Mouse (Mus musculus): ENCODE results near the gene Smpdl3b. TPM values are rescaled to one million over a fixed set of nuclear protein-coding genes. Genes with fewer than 3 reads are reported as not detected.
A peak's percentile ranks its signal among the peaks of the same experiment; 100 is the strongest.

The Smpdl3b gene
- polyA plus RNA-seq, 1 experiment from 2014 or later, result 9.0 TPM

- no peaks in the 10 kb centered on the region for H3K4me1 ChIP-seq (replicated peaks; ENCODE audit: insufficient read depth, low read length)
- no peaks in the 10 kb centered on the region for H3K36me3 ChIP-seq (ENCODE audit: insufficient read depth, low read length)
- H3K9me3 ChIP-seq (replicated peaks; ENCODE audit: low read length), result no peaks in the 10 kb centered on the region
- no peak for DNase-seq (ENCODE audit: low spot score)
- TF ChIP-seq CTCF (IDR thresholded peaks at IDR 0.05; ENCODE audit: low read depth), result no peak
- H3K4me3 ChIP-seq (replicated peaks; ENCODE audit: low read depth, low read length), result no peak overlapping the region
- no peak overlapping the region for H3K4me2 ChIP-seq (ENCODE audit: low read length)
- no peak for ATAC-seq (replicated peaks; ENCODE audit: low FRiP score, low read depth)
- H3K9ac ChIP-seq (ENCODE audit: low read depth, low read length), result no peak overlapping the region
- no peak overlapping the region for H3K27ac ChIP-seq
- no peaks in the 10 kb centered on the region; the same call in 1 of the 2 replicates for H3K27me3 ChIP-seq (ENCODE audit: insufficient read depth, low read length)
- WGBS, result 85% methylated on average over 8 of the region's 8 CpGs
Measured at GRCm38 (mm10) chr4:132789731-132790130, 32.7 kb upstream of the Smpdl3b start.

DNA sequence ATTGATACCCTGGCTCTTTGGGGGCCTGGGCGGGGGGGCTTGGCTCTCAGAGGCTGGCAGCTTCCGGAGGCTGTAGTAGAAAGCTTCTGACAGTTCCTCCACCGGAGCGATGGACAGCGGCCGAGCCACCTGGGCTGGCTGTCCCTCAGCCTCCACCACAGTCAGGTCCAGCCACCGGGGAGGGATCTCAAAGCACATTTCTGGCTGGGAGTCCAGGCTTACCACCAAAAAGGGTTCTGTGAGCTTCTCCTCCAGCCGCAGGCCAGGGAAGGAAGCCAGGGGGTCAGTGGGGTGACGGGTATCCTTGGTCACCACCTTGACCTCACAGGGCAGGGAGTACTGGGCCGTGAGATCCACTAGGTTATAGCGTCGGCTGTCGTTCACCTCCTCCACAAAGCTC is 28.2 kb upstream of the Smpdl3b start:
- H3K4me2 ChIP-seq (ENCODE audit: low read length), result no peak overlapping the region
- 68% methylated on average over 13 of the region's 13 CpGs for WGBS

DNA sequence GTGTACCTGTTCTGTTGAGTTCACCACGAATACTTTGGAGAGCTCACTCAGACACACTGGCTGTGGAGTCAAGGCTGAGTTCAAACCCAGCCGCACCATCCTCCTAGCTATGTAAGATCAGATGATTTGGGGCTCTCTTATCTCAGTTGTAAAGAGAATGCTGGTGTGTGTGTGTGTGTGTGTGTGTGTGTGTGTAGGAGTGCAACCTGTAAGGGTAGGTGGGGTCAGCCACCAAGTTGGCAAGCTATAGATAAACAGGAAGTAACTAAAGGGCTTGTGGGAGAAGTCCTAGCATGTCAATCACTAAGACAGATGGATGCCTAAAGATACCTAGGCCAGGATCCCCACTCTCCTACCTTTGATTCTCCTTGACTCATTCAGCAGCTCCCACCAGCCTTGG is 26.7 kb upstream of the Smpdl3b start:
- TF ChIP-seq CTCF (IDR thresholded peaks at IDR 0.05; ENCODE audit: low read depth), result no peak
- 81% methylated on average over 2 of the region's 2 CpGs for WGBS

More for the DNA sequence above, 28.2 kb upstream of the Smpdl3b start:
- no peak overlapping the region for H3K4me3 ChIP-seq (replicated peaks; ENCODE audit: low read depth, low read length)
- H3K27me3 ChIP-seq (ENCODE audit: insufficient read depth, low read length), result no peaks in the 10 kb centered on the region
- ATAC-seq (replicated peaks; ENCODE audit: low FRiP score, low read depth), result no peak
- H3K27ac ChIP-seq, result no peak overlapping the region
- H3K9me3 ChIP-seq (replicated peaks; ENCODE audit: low read length), result no peaks in the 10 kb centered on the region
- no peak for DNase-seq (ENCODE audit: low spot score)
- no peak for TF ChIP-seq CTCF (IDR thresholded peaks at IDR 0.05; ENCODE audit: low read depth)
- no peaks in the 10 kb centered on the region for H3K36me3 ChIP-seq (ENCODE audit: insufficient read depth, low read length)
- H3K9ac ChIP-seq (ENCODE audit: low read depth, low read length), result no peak overlapping the region
- no peaks in the 10 kb centered on the region for H3K4me1 ChIP-seq (replicated peaks; ENCODE audit: insufficient read depth, low read length)

DNA sequence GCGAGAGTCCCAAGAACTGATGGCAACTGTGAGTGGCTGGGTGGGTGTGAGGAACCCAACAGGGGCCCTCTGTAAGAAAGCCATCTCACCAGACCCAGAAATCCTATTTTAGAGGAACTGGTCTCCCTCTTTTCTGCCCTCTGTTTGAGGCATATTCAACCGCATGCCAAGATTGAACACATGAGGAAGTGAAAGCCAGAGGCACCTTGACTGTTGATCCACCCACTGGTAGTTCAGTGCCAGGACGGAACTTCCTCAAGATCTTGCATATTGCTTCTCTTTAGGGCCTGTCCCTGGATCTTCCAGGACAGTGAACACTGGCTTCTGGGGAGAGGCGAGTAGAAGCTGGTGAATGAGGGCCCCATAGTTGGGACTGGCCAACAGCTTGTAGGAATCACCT is 23.2 kb upstream of the Smpdl3b start:
- Histone ChIP-seq H3K9me3 (replicated peaks; ENCODE audit: low read length) (no peaks in the 10 kb centered on the region), H3K27ac (no peak overlapping the region), H3K4me3 (replicated peaks; ENCODE audit: low read depth, low read length) (no peak overlapping the region), H3K4me1 (replicated peaks; ENCODE audit: insufficient read depth, low read length) (no peaks in the 10 kb centered on the region), H3K36me3 (ENCODE audit: insufficient read depth, low read length) (peaks cover 38% of the 10 kb centered on the region), H3K4me2 (ENCODE audit: low read length) (no peak overlapping the region), H3K9ac (ENCODE audit: low read depth, low read length) (no peak overlapping the region), H3K27me3 (ENCODE audit: insufficient read depth, low read length) (no peaks in the 10 kb centered on the region)
- WGBS, result 86% methylated on average over 4 of the region's 4 CpGs
- ATAC-seq (replicated peaks; ENCODE audit: low FRiP score, low read depth), result no peak
- no peak for DNase-seq (ENCODE audit: low spot score)
- no peak for TF ChIP-seq CTCF (IDR thresholded peaks at IDR 0.05; ENCODE audit: low read depth)

More for the DNA sequence above, 26.7 kb upstream of the Smpdl3b start:
- H3K4me2 ChIP-seq (ENCODE audit: low read length), result no peak overlapping the region
- no peak overlapping the region for H3K27ac ChIP-seq
- no peaks in the 10 kb centered on the region for H3K4me1 ChIP-seq (replicated peaks; ENCODE audit: insufficient read depth, low read length)
- ATAC-seq (replicated peaks; ENCODE audit: low FRiP score, low read depth), result no peak
- H3K36me3 ChIP-seq (ENCODE audit: insufficient read depth, low read length), result peaks cover 7% of the 10 kb centered on the region; the same call in 1 of the 2 replicates
- no peaks in the 10 kb centered on the region for H3K27me3 ChIP-seq (ENCODE audit: insufficient read depth, low read length)
- no peaks in the 10 kb centered on the region for H3K9me3 ChIP-seq (replicated peaks; ENCODE audit: low read length)
- no peak overlapping the region for H3K4me3 ChIP-seq (replicated peaks; ENCODE audit: low read depth, low read length)
- DNase-seq (ENCODE audit: low spot score), result no peak
- no peak overlapping the region for H3K9ac ChIP-seq (ENCODE audit: low read depth, low read length)

DNA sequence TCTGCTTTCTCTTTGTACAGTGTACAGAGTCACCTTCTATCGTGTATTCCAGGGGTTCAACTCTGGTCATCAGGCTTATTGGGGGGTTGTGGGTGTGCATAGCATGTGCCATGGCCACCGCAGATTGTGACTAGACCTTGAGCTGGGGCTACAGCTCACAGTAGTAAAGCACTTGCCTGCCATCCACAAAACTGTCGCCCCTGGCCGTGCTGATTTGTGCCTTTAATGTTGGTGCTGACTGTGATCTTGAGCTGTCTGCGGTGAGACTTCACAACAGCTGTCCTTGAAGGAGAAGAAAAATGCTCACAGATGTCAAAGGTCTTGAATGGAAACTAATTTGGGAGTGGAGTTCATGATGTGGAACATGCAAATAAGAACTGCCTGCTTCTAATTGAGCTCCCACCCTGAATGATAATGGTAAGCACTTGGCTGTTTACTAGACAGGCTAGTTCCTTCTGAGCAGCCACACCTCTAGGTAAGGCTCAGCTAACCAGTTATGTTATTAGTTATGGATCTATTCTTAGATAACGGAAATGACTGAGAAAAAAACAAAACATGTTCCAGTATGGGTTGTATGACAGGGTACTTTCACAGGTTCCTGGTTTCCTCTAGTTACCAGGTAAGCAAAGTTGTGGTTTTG is 21.6 kb upstream of the Smpdl3b start:
- ATAC-seq (replicated peaks; ENCODE audit: low FRiP score, low read depth) (no peak), DNase-seq (ENCODE audit: low spot score) (no peak)
- WGBS, result 79% methylated on average over 6 of the region's 6 CpGs
- no peaks in the 10 kb centered on the region for H3K27me3 ChIP-seq (ENCODE audit: insufficient read depth, low read length)
- no peak for TF ChIP-seq CTCF (IDR thresholded peaks at IDR 0.05; ENCODE audit: low read depth)
- no peak overlapping the region for H3K4me2 ChIP-seq (ENCODE audit: low read length)
- H3K9me3 ChIP-seq (replicated peaks; ENCODE audit: low read length), result no peaks in the 10 kb centered on the region
- peaks cover 52% of the 10 kb centered on the region for H3K36me3 ChIP-seq (ENCODE audit: insufficient read depth, low read length)
- H3K27ac ChIP-seq, result no peak overlapping the region
- no peaks in the 10 kb centered on the region for H3K4me1 ChIP-seq (replicated peaks; ENCODE audit: insufficient read depth, low read length)
- no peak overlapping the region for H3K9ac ChIP-seq (ENCODE audit: low read depth, low read length)
- H3K4me3 ChIP-seq (replicated peaks; ENCODE audit: low read depth, low read length), result no peak overlapping the region

DNA sequence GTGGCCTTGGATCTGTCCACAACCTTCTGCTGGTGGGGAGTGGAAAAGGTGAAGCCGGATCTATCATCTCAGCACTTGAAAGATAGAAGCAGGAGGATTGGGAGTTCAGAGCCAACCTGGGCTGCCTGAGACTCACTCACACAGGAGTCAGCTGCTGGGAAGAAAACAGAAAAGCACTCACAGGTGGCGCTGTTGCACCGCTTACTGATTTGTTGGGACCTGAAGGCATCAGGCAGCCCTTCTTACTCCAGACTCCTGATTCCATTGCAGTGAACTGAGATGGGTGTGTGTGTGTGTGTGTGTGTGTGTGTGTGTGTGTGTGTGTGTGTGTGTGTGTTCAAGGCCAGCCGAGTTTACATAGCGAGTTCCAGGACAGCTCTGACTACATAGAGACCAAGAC is 19.7 kb upstream of the Smpdl3b start:
- 90% methylated on average over 5 of the region's 5 CpGs for WGBS
- peak; percentile 66 for DNase-seq (ENCODE audit: low spot score)
- Histone ChIP-seq H3K4me3 (replicated peaks; ENCODE audit: low read depth, low read length) (no peak overlapping the region), H3K4me2 (ENCODE audit: low read length) (no peak overlapping the region), H3K4me1 (replicated peaks; ENCODE audit: insufficient read depth, low read length) (no peaks in the 10 kb centered on the region), H3K9ac (ENCODE audit: low read depth, low read length) (no peak overlapping the region), H3K27ac (no peak overlapping the region), H3K9me3 (replicated peaks; ENCODE audit: low read length) (no peaks in the 10 kb centered on the region), H3K36me3 (ENCODE audit: insufficient read depth, low read length) (peaks cover 63% of the 10 kb centered on the region), H3K27me3 (ENCODE audit: insufficient read depth, low read length) (no peaks in the 10 kb centered on the region)
- TF ChIP-seq CTCF (IDR thresholded peaks at IDR 0.05; ENCODE audit: low read depth), result peak; percentile 78
- no peak for ATAC-seq (replicated peaks; ENCODE audit: low FRiP score, low read depth)

GRCm38 (mm10) chr4:132774905-132775304 is 17.9 kb upstream of the Smpdl3b start:
- Histone ChIP-seq H3K27me3 (ENCODE audit: insufficient read depth, low read length) (no peaks in the 10 kb centered on the region), H3K36me3 (ENCODE audit: insufficient read depth, low read length) (peaks cover 66% of the 10 kb centered on the region), H3K27ac (no peak overlapping the region), H3K4me3 (replicated peaks; ENCODE audit: low read depth, low read length) (no peak overlapping the region), H3K4me1 (replicated peaks; ENCODE audit: insufficient read depth, low read length) (no peaks in the 10 kb centered on the region), H3K9me3 (replicated peaks; ENCODE audit: low read length) (no peaks in the 10 kb centered on the region), H3K4me2 (ENCODE audit: low read length) (no peak overlapping the region), H3K9ac (ENCODE audit: low read depth, low read length) (no peak overlapping the region)
- no peak for TF ChIP-seq CTCF (IDR thresholded peaks at IDR 0.05; ENCODE audit: low read depth)
- DNase-seq (ENCODE audit: low spot score) (no peak), ATAC-seq (replicated peaks; ENCODE audit: low FRiP score, low read depth) (no peak)
- WGBS, result 85% methylated on average over 3 of the region's 3 CpGs
